Mouse (Mus musculus): ENCODE results near the gene Noct. TPM values are rescaled to one million over a fixed set of nuclear protein-coding genes. Genes with fewer than 3 reads are reported as not detected.
"Not testable (repeated sequence)": the region's sequence is repeated elsewhere in the genome, so short reads cannot be mapped to it uniquely, and the experiment has no call there.

Gene Noct
- 7.0 and 7.7 TPM in 2 replicates for polyA plus RNA-seq (2014; fragmentation: Nextera tagmentation; extraction: Ambion mirVana)

- H3K27ac ChIP-seq (ENCODE audit: low read depth): peak within 1 kb of the TSS; percentile 97
- peak within 1 kb of the TSS; percentile 82 for H3K4me3 ChIP-seq (ENCODE audit: low read depth, low read length)
- H3K4me1 ChIP-seq (replicated peaks; ENCODE audit: control insufficient read depth, insufficient read depth, low read length): peaks cover 11% of the 10 kb centered on the region; the same call in 1 of the 2 replicates
- ATAC-seq (replicated peaks; ENCODE audit: low FRiP score, low TSS enrichment, low read depth): peak; percentile 87
- no peaks in the 10 kb centered on the region for H3K9me3 ChIP-seq (ENCODE audit: control insufficient read depth, low read length)
- peak within 1 kb of the TSS; percentile 77 for H3K4me2 ChIP-seq (ENCODE audit: low read length)
- peak; percentile 95 for DNase-seq (ENCODE audit: low spot score)
- peak within 1 kb of the TSS; percentile 89 for H3K9ac ChIP-seq (ENCODE audit: low read length)
- no peaks in the 10 kb centered on the region for H3K27me3 ChIP-seq (replicated peaks; ENCODE audit: control insufficient read depth, insufficient read depth, low read length)
- H3K36me3 ChIP-seq (ENCODE audit: control insufficient read depth, insufficient read depth, low read length): no peaks in the 10 kb centered on the region
- under 1% methylated on average over 86 of the region's 100 CpGs for WGBS
Measured at GRCm38 (mm10) chr3:51224363-51225225, at the start of gene Noct. TSS of gene Noct (plus strand) at chr3:51224447.

DNA sequence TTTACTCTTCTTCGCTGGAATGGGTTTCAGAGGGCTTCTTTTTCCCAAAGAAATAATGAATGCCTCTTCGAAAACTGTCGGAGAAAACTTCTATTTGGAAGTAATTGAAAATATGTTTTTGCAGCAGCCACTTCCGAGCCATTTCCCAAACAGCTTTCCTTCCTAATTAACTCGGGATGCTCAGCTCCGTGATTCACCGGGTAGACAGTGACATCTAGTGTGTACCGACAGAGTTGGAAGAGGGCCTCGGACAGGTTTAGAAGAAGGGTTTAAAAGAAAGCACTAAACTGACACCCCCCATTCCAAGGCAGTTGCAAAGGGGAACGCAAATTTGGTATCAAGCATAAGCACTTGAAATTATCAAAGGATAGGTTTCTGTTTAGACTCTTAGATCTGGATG is 46.1 kb upstream of the Noct start:
- no peak overlapping the region for H3K4me2 ChIP-seq (ENCODE audit: low read length)
- H3K36me3 ChIP-seq (ENCODE audit: control insufficient read depth, insufficient read depth, low read length): no peaks in the 10 kb centered on the region
- no peak for ATAC-seq (replicated peaks; ENCODE audit: low FRiP score, low TSS enrichment, low read depth)
- H3K9me3 ChIP-seq (ENCODE audit: control insufficient read depth, low read length): no peaks in the 10 kb centered on the region
- H3K4me3 ChIP-seq (ENCODE audit: low read depth, low read length): no peak overlapping the region
- no peaks in the 10 kb centered on the region for H3K27me3 ChIP-seq (replicated peaks; ENCODE audit: control insufficient read depth, insufficient read depth, low read length)
- 44% methylated on average over 10 of the region's 10 CpGs for WGBS
- H3K4me1 ChIP-seq (replicated peaks; ENCODE audit: control insufficient read depth, insufficient read depth, low read length): no peaks in the 10 kb centered on the region
- no peak overlapping the region for H3K27ac ChIP-seq (ENCODE audit: low read depth)
- H3K9ac ChIP-seq (ENCODE audit: low read length): no peak overlapping the region
- no peak for DNase-seq (ENCODE audit: low spot score)

DNA sequence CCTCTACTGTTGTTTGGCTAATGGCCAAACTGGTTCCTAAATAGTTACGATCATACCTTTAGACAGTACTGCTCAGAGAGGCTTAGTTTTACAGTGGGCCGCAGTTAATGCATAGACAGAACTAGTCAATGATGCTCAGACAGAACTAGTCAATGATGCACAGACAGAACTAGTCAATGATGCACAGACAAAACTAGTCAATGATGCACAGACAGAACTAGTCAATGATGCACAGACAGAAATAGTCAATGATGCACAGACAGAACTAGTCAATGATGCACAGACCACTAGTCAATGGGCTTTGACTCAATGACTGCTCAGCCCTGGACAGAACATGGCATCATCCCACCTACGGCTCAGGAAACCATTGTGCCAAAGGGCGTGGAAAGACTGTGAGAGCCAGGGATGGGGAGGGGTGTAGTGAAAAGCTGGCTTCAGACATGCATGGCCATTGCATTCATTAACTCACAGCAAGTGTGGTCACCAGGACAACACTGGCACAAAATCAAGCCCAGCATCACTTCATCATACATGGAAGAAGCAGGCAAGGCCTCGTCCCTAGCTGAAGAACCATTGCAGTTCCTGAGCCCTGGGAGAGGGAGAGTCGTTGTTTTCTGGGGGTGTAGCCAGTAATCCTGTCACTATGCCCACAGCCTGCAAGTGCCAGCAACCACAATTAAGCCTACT is 44.6 kb upstream of the Noct start:
- H3K4me2 ChIP-seq (ENCODE audit: low read length): no peak overlapping the region
- H3K4me3 ChIP-seq (ENCODE audit: low read depth, low read length): no peak overlapping the region
- no peaks in the 10 kb centered on the region for H3K36me3 ChIP-seq (ENCODE audit: control insufficient read depth, insufficient read depth, low read length)
- no peaks in the 10 kb centered on the region for H3K4me1 ChIP-seq (replicated peaks; ENCODE audit: control insufficient read depth, insufficient read depth, low read length)
- no peak for ATAC-seq (replicated peaks; ENCODE audit: low FRiP score, low TSS enrichment, low read depth)
- no peak overlapping the region for H3K9ac ChIP-seq (ENCODE audit: low read length)
- no peaks in the 10 kb centered on the region for H3K27me3 ChIP-seq (replicated peaks; ENCODE audit: control insufficient read depth, insufficient read depth, low read length)
- 90% methylated on average over 6 of the region's 6 CpGs for whole genome bisulfite sequencing
- no peaks in the 10 kb centered on the region for H3K9me3 ChIP-seq (ENCODE audit: control insufficient read depth, low read length)
- H3K27ac ChIP-seq (ENCODE audit: low read depth): no peak overlapping the region
- DNase-seq (ENCODE audit: low spot score): no peak

DNA sequence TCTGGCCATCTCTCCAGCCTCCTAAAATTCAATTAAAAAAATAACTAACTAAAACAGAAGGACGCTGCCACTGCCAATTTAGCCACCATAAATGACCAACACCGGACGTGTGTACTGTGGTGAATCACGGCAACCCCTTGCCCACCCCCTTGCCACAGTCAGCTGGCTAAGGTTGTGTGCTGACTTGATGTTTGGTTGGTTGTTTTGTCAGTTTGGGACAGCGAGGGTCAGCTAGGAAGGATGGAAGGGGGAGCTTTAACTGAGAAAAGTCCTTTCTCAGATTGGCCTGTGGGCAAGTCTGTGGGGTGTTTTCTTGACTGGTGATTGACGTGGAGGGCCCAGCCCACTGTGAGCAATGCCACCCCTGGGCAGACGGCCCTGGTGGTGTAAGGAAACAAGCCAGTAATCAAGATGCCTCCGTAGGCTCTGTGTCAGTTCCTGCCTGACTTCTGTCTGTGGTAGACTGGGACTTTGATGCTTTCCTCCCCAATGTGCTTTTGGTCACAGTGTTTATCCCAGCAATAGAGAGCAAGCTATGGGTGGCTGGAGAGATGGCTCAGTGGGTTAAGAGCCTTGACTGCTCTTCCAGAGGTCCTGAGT is 43.8 kb upstream of the Noct start:
- Histone ChIP-seq H3K27me3 (replicated peaks; ENCODE audit: control insufficient read depth, insufficient read depth, low read length) (no peaks in the 10 kb centered on the region), H3K9me3 (ENCODE audit: control insufficient read depth, low read length) (no peaks in the 10 kb centered on the region), H3K27ac (ENCODE audit: low read depth) (no peak overlapping the region), H3K9ac (ENCODE audit: low read length) (no peak overlapping the region), H3K4me1 (replicated peaks; ENCODE audit: control insufficient read depth, insufficient read depth, low read length) (no peaks in the 10 kb centered on the region), H3K4me3 (ENCODE audit: low read depth, low read length) (no peak overlapping the region), H3K36me3 (ENCODE audit: control insufficient read depth, insufficient read depth, low read length) (no peaks in the 10 kb centered on the region), H3K4me2 (ENCODE audit: low read length) (no peak overlapping the region)
- DNase-seq (ENCODE audit: low spot score): no peak
- ATAC-seq (replicated peaks; ENCODE audit: low FRiP score, low TSS enrichment, low read depth): no peak
- WGBS: 83% methylated on average over 8 of the region's 8 CpGs

GRCm38 (mm10) chr3:51182455-51182854 is 41.8 kb upstream of the Noct start:
- Histone ChIP-seq H3K27me3 (replicated peaks; ENCODE audit: control insufficient read depth, insufficient read depth, low read length) (no peaks in the 10 kb centered on the region), H3K9me3 (ENCODE audit: control insufficient read depth, low read length) (no peaks in the 10 kb centered on the region), H3K4me2 (ENCODE audit: low read length) (no peak overlapping the region), H3K9ac (ENCODE audit: low read length) (no peak overlapping the region), H3K27ac (ENCODE audit: low read depth) (no peak overlapping the region), H3K4me3 (ENCODE audit: low read depth, low read length) (no peak overlapping the region), H3K36me3 (ENCODE audit: control insufficient read depth, insufficient read depth, low read length) (no peaks in the 10 kb centered on the region), H3K4me1 (replicated peaks; ENCODE audit: control insufficient read depth, insufficient read depth, low read length) (no peaks in the 10 kb centered on the region)
- ATAC-seq (replicated peaks; ENCODE audit: low FRiP score, low TSS enrichment, low read depth) (no peak), DNase-seq (ENCODE audit: low spot score) (no peak)
- 81% methylated on average over 5 of the region's 5 CpGs for WGBS

DNA sequence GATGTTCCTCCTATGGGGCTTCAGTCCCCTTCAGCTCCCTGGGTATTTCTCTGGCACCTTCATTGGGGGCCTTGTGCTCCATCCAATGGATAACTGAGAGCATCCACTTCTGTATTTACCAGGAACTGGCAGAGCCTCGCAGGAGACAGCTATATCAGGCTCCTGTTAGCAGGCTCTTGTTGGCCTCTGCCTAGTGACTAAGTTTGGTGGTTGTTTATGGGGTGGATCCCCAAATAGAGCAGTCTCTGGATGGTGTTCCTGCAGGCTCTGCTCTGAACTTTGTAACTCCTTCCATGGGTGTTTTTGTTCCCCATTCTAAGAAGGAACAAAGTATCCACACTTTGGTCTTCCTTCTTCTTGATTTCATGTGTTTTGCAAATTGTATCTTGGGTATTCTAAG is 40.7 kb upstream of the Noct start:
- not testable (repeated sequence) for H3K9me3 ChIP-seq (ENCODE audit: control insufficient read depth, low read length); H3K27ac ChIP-seq (ENCODE audit: low read depth); H3K36me3 ChIP-seq (ENCODE audit: control insufficient read depth, insufficient read depth, low read length); H3K27me3 ChIP-seq (replicated peaks; ENCODE audit: control insufficient read depth, insufficient read depth, low read length); DNase-seq (ENCODE audit: low spot score); H3K4me1 ChIP-seq (replicated peaks; ENCODE audit: control insufficient read depth, insufficient read depth, low read length); ATAC-seq (replicated peaks; ENCODE audit: low FRiP score, low TSS enrichment, low read depth); H3K4me3 ChIP-seq (ENCODE audit: low read depth, low read length); H3K9ac ChIP-seq (ENCODE audit: low read length); H3K4me2 ChIP-seq (ENCODE audit: low read length)
- WGBS: 71% methylated on average over 1 of the region's 1 CpGs

DNA sequence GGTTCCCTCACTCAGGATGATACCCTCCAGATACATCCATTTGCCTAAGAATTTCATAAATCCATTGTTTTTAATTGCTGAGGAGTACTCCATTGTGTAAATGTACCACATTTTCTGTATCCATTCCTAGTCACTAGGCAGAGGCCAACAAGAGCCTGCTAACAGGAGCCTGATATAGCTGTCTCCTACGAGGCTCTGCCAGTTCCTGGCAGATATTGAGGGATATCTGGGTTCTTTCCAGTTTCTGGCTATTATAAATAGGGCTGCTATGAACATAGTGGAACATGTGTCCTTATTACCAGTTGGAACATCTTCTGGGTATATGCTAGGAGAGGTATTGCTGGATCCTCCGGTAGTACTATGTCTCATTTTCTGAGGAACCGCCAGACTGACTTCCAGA is 40.3 kb upstream of the Noct start:
- DNase-seq (ENCODE audit: low spot score); ATAC-seq (replicated peaks; ENCODE audit: low FRiP score, low TSS enrichment, low read depth); H3K4me1 ChIP-seq (replicated peaks; ENCODE audit: control insufficient read depth, insufficient read depth, low read length); H3K27me3 ChIP-seq (replicated peaks; ENCODE audit: control insufficient read depth, insufficient read depth, low read length); H3K27ac ChIP-seq (ENCODE audit: low read depth); H3K36me3 ChIP-seq (ENCODE audit: control insufficient read depth, insufficient read depth, low read length); H3K4me2 ChIP-seq (ENCODE audit: low read length); H3K9me3 ChIP-seq (ENCODE audit: control insufficient read depth, low read length); H3K9ac ChIP-seq (ENCODE audit: low read length); H3K4me3 ChIP-seq (ENCODE audit: low read depth, low read length): not testable (repeated sequence)
- 89% methylated on average over 3 of the region's 3 CpGs for WGBS

GRCm38 (mm10) chr3:51184715-51185114 is 39.5 kb upstream of the Noct start:
- Histone ChIP-seq H3K9ac (ENCODE audit: low read length) (no peak overlapping the region), H3K27me3 (replicated peaks; ENCODE audit: control insufficient read depth, insufficient read depth, low read length) (no peaks in the 10 kb centered on the region), H3K9me3 (ENCODE audit: control insufficient read depth, low read length) (no peaks in the 10 kb centered on the region), H3K4me1 (replicated peaks; ENCODE audit: control insufficient read depth, insufficient read depth, low read length) (no peaks in the 10 kb centered on the region), H3K27ac (ENCODE audit: low read depth) (no peak overlapping the region), H3K4me2 (ENCODE audit: low read length) (no peak overlapping the region), H3K4me3 (ENCODE audit: low read depth, low read length) (no peak overlapping the region), H3K36me3 (ENCODE audit: control insufficient read depth, insufficient read depth, low read length) (no peaks in the 10 kb centered on the region)
- DNase-seq (ENCODE audit: low spot score) (no peak), ATAC-seq (replicated peaks; ENCODE audit: low FRiP score, low TSS enrichment, low read depth) (no peak)
- 77% methylated on average over 10 of the region's 10 CpGs for WGBS

All from intestine, embryonic 14.5 days (tissue).